Mouse (Mus musculus) R1 (cell line): ENCODE data around the gene Gys1.
A peak's percentile ranks its signal among the peaks of the same experiment; 100 is the strongest.
"Not testable (repeated sequence)": the region's sequence is repeated elsewhere in the genome, so short reads cannot be mapped to it uniquely, and the experiment has no call there.

Experiments used
- DNase-seq: peaks from one replicate; pipeline ENCODE4 v3.0.0-alpha.2; 2018; ENCODE audit warnings: low read depth, low spot score

The Gys1 gene

GRCm38 (mm10) chr7:45480310-45480709 lies 45.7 kb downstream of the Gys1 start:
- not testable (repeated sequence) for DNase-seq

GRCm38 (mm10) chr7:45481374-45481927 lies 46.8 kb downstream of the Gys1 start, which contains the start of gene Tulp2:
Gene Tulp2, plus strand, starts transcription at chr7:45481877.
- peak; percentile 94 for DNase-seq

GRCm38 (mm10) chr7:45482166-45482565 lies 47.5 kb downstream of the Gys1 start:
- no peak for DNase-seq

GRCm38 (mm10) chr7:45484985-45485384 lies 50.3 kb downstream of the Gys1 start:
- DNase-seq, result not testable (repeated sequence)

- no peak for DNase-seq
Measured at GRCm38 (mm10) chr7:45486158-45486557, 51.5 kb downstream of the Gys1 start.

- no peak for DNase-seq
Measured at GRCm38 (mm10) chr7:45486761-45487415, 52.2 kb downstream of the Gys1 start, which contains the start of gene Gm45808. Gene Gm45808, minus strand, starts transcription at chr7:45486811.

GRCm38 (mm10) chr7:45487861-45488292 lies 53.2 kb downstream of the Gys1 start:
- no peak for DNase-seq

GRCm38 (mm10) chr7:45488293-45489204 lies 53.9 kb downstream of the Gys1 start, which contains the start of gene Dhdh:
Gene Dhdh, minus strand, starts transcription at chr7:45488805.
- DNase-seq, result peak; percentile 76

GRCm38 (mm10) chr7:45489578-45489977 lies 54.9 kb downstream of the Gys1 start:
- no peak for DNase-seq

GRCm38 (mm10) chr7:45490822-45491221 lies 56.2 kb downstream of the Gys1 start:
- no peak for DNase-seq

GRCm38 (mm10) chr7:45491264-45491663 lies 56.6 kb downstream of the Gys1 start:
- peak; percentile 43 for DNase-seq

- DNase-seq, result no peak
Measured at GRCm38 (mm10) chr7:45492225-45492844, 57.7 kb downstream of the Gys1 start.

GRCm38 (mm10) chr7:45492951-45493350 lies 58.3 kb downstream of the Gys1 start:
- DNase-seq, result no peak

- DNase-seq, result no peak
Measured at GRCm38 (mm10) chr7:45494548-45494947, 59.9 kb downstream of the Gys1 start.

GRCm38 (mm10) chr7:45498427-45498826 lies 63.8 kb downstream of the Gys1 start:
- DNase-seq, result no peak
